Mouse (Mus musculus) E14TG2a.4 (cell line): ENCODE measurements around the gene Tdrd12.
A peak's percentile ranks its signal among the peaks of the same experiment; 100 is the strongest.

ENCODE experiments used
- H3K27me3 ChIP-seq: 2 replicates; pipeline ENCODE4 v1.6.1; 2014; ENCODE audit warnings: low read length, control low read depth; ENCODE audit not compliant: insufficient read depth
- H3K36me3 ChIP-seq: 2 replicates; pipeline ENCODE4 v1.6.1; 2014; ENCODE audit warnings: low read length, control low read depth; ENCODE audit not compliant: insufficient read depth
- H3K4me1 ChIP-seq: replicated peaks from 2 replicates; pipeline ENCODE4 v1.6.1; 2014; ENCODE audit warnings: low read depth, low read length, control low read depth
- H3K4me3 ChIP-seq: replicated peaks from 2 replicates; pipeline ENCODE4 v1.5.1; 2014; ENCODE audit warnings: mild to moderate bottlenecking, low read length
- H3K9me3 ChIP-seq: 2 replicates; pipeline ENCODE4 v1.6.1; 2014; ENCODE audit warnings: low read length, control low read depth
- CTCF ChIP-seq: conservative IDR thresholded peaks from 2 replicates; pipeline ENCODE4 v1.5.1; 2014; ENCODE audit warnings: low read length
- NANOG ChIP-seq: IDR thresholded peaks from 2 replicates; pipeline ENCODE4 v1.6.1; 2014; ENCODE audit warnings: borderline replicate concordance, low read length, mixed read lengths
- POU5F1 ChIP-seq: IDR thresholded peaks from 2 replicates; pipeline ENCODE4 v1.6.1; 2014; ENCODE audit warnings: low read length, borderline replicate concordance

Gene Tdrd12

GRCm38 (mm10) chr7:35537562-35537961, at the start of gene Tdrd12:
Gene Tdrd12, minus strand, starts transcription at chr7:35537745.
- peaks cover 26% of the 10 kb centered on the region for H3K36me3 ChIP-seq
- peak; percentile 59 for TF ChIP-seq CTCF
- no peak for TF ChIP-seq NANOG
- peaks cover 39% of the 10 kb centered on the region for H3K4me1 ChIP-seq
- no peaks in the 10 kb centered on the region for H3K9me3 ChIP-seq
- H3K27me3 ChIP-seq, result no peaks in the 10 kb centered on the region
- peak within 1 kb of the TSS; percentile 77 for H3K4me3 ChIP-seq

- H3K9me3 ChIP-seq, result no peaks in the 10 kb centered on the region
- H3K27me3 ChIP-seq, result peaks cover 24% of the 10 kb centered on the region
- TF ChIP-seq CTCF (no peak), POU5F1 (no peak), NANOG (no peak)
- peaks cover 50% of the 10 kb centered on the region for H3K4me1 ChIP-seq
- H3K4me3 ChIP-seq, result peak overlapping the region; percentile 97
- peaks cover 25% of the 10 kb centered on the region for H3K36me3 ChIP-seq
These were observed 49.4 kb upstream of the Tdrd12 start for GRCm38 (mm10) chr7:35586906-35587445.

GRCm38 (mm10) chr7:35586055-35586905, 48.7 kb upstream of the Tdrd12 start, which contains the start of gene Ankrd27:
Gene Ankrd27, plus strand, starts transcription at chr7:35586244.
- Histone ChIP-seq H3K4me3 (peak within 1 kb of the TSS; percentile 97), H3K36me3 (peaks cover 19% of the 10 kb centered on the region), H3K27me3 (peaks cover 27% of the 10 kb centered on the region), H3K9me3 (no peaks in the 10 kb centered on the region), H3K4me1 (peaks cover 48% of the 10 kb centered on the region)
- no peak for TF ChIP-seq NANOG
- TF ChIP-seq CTCF, result no peak
- no peak for TF ChIP-seq POU5F1

- H3K9me3 ChIP-seq, result no peaks in the 10 kb centered on the region
- peaks cover 31% of the 10 kb centered on the region for H3K27me3 ChIP-seq
- TF ChIP-seq POU5F1 (no peak), NANOG (no peak), CTCF (no peak)
- peaks cover 11% of the 10 kb centered on the region; the same call in 1 of the 2 replicates for H3K36me3 ChIP-seq
- peak within 1 kb of the TSS; percentile 97 for H3K4me3 ChIP-seq
- peaks cover 39% of the 10 kb centered on the region for H3K4me1 ChIP-seq
These were observed 47.9 kb upstream of the Tdrd12 start, which contains the start of gene Rgs9bp for GRCm38 (mm10) chr7:35585191-35586054. Gene Rgs9bp, minus strand, starts transcription at chr7:35585582.

GRCm38 (mm10) chr7:35584786-35585190, 47.2 kb upstream of the Tdrd12 start:
- Histone ChIP-seq H3K36me3 (peaks cover 11% of the 10 kb centered on the region; the same call in 1 of the 2 replicates), H3K4me3 (peak overlapping the region; percentile 97), H3K27me3 (peaks cover 31% of the 10 kb centered on the region), H3K9me3 (no peaks in the 10 kb centered on the region), H3K4me1 (peaks cover 40% of the 10 kb centered on the region)
- no peak for TF ChIP-seq NANOG
- no peak for TF ChIP-seq CTCF
- TF ChIP-seq POU5F1, result no peak

- no peaks in the 10 kb centered on the region for H3K9me3 ChIP-seq
- peaks cover 31% of the 10 kb centered on the region for H3K27me3 ChIP-seq
- peaks cover 45% of the 10 kb centered on the region for H3K4me1 ChIP-seq
- peaks cover 11% of the 10 kb centered on the region; the same call in 1 of the 2 replicates for H3K36me3 ChIP-seq
- TF ChIP-seq CTCF (no peak), NANOG (no peak), POU5F1 (no peak)
- peak overlapping the region; percentile 97 for H3K4me3 ChIP-seq
These were observed 46.7 kb upstream of the Tdrd12 start for GRCm38 (mm10) chr7:35584068-35584785.

GRCm38 (mm10) chr7:35583476-35584025, 46.0 kb upstream of the Tdrd12 start:
- H3K9me3 ChIP-seq, result no peaks in the 10 kb centered on the region
- peaks cover 4% of the 10 kb centered on the region; the same call in 1 of the 2 replicates for H3K36me3 ChIP-seq
- TF ChIP-seq NANOG (no peak), CTCF (no peak), POU5F1 (no peak)
- peak overlapping the region; percentile 97 for H3K4me3 ChIP-seq
- H3K27me3 ChIP-seq, result peaks cover 31% of the 10 kb centered on the region
- peaks cover 43% of the 10 kb centered on the region for H3K4me1 ChIP-seq
